Mouse (Mus musculus) forebrain, embryonic 16.5 days (tissue): ENCODE results near the gene Dot1l. TPM values are rescaled to one million over a fixed set of nuclear protein-coding genes. Genes with fewer than 3 reads are reported as not detected.

Source experiments
- ATAC-seq: fragments of 200-750 bp; cut with Nextera tagmentation; 2 replicates; pipeline ENCODE4 v1.8.0; 2017; ENCODE audit warnings: mild to moderate bottlenecking, moderate library complexity
- H3K27ac ChIP-seq: fragments of 300-500 bp; sonication (generic); 2 replicates; pipeline ENCODE4 v1.5.1; 2014; ENCODE audit warnings: low read length, control low read depth
- H3K27me3 ChIP-seq: fragments of 300-500 bp; sonication (generic); replicated peaks from 2 replicates; pipeline ENCODE4 v1.6.1; 2014; ENCODE audit warnings: low read length; ENCODE audit not compliant: control insufficient read depth, insufficient read depth
- H3K36me3 ChIP-seq: fragments of 300-500 bp; sonication (generic); 2 replicates; pipeline ENCODE4 v1.6.1; 2014; ENCODE audit not compliant: control insufficient read depth, insufficient read depth
- H3K4me1 ChIP-seq: fragments of 300-500 bp; sonication (generic); replicated peaks from 2 replicates; pipeline ENCODE4 v1.6.1; 2014; ENCODE audit warnings: low read length; ENCODE audit not compliant: control insufficient read depth, insufficient read depth
- H3K4me2 ChIP-seq: fragments of 300-500 bp; sonication (generic); 2 replicates; pipeline ENCODE4 v1.6.1; 2014; ENCODE audit warnings: mild to moderate bottlenecking, low read length, control low read depth
- H3K4me3 ChIP-seq: fragments of 300-500 bp; sonication (generic); replicated peaks from 2 replicates; pipeline ENCODE4 v1.5.1; 2014; ENCODE audit warnings: mild to moderate bottlenecking, low read length, control low read depth
- H3K9ac ChIP-seq: fragments of 300-500 bp; sonication (generic); replicated peaks from 2 replicates; pipeline ENCODE4 v1.6.1; 2014; ENCODE audit warnings: low read depth, low read length, control low read depth
- H3K9me3 ChIP-seq: fragments of 300-500 bp; sonication (generic); 2 replicates; pipeline ENCODE4 v1.6.1; 2016; ENCODE audit warnings: low read length; ENCODE audit not compliant: control insufficient read depth
- WGBS: fragments of 180-500 bp; shearing (Covaris S2); extraction: QIAGEN DNeasy Blood & Tissue Kit; methylation state at CpG from one replicate; pipeline ENCODE4 v1.1.7; 2014; 5-methylcytosine and 5-hydroxymethylcytosine counted together
- polyA plus RNA-seq: library from polyadenylated mRNA; unstranded; fragments of >200 nt; fragmentation: Nextera tagmentation; extraction: Ambion mirVana; gene quantifications from 2 replicates; pipeline ENCODE4 v1.2.1, GENCODE M21; 2015

The Dot1l gene
- polyA plus RNA-seq, 1 experiment from 2014 or later = 22.5 TPM

DNA sequence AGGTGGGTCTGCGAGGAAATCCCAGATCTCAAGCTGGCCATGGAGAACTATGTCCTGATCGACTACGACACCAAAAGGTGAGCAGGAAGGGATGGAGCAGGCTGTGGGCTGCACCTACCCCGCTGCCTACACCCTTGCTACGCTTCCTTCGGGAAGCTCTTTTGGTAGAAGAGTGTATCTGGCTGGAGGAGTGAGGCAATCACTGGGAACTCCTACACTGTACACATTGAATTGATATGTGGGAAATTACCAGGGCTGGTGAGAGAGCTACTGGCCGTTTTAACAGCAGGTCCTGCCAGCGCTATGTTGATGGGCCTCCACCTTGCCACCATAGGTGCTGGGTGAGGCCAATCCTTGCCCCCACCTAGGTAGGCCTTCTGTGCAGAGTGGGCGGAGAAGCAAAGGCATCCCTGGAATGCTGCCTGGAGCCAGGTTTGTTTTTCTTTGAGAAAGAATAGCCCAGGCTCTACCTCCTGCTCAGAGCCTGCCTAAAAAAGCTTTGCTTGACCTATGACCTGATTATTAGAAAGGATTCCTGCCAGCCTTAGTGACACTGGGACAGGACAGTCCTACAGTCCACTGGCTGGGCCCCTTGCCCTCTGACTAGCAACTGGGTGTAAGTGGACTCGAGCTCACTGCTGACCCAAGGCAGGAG is 11.3 kb downstream of the Dot1l start:
- H3K4me1 ChIP-seq = no peaks in the 10 kb centered on the region
- H3K4me2 ChIP-seq = no peak overlapping the region
- no peak for ATAC-seq
- 85% methylated on average over 10 of the region's 10 CpGs for WGBS
- H3K36me3 ChIP-seq = peaks cover 33% of the 10 kb centered on the region
- H3K4me3 ChIP-seq = no peak overlapping the region
- H3K27ac ChIP-seq = no peak overlapping the region
- H3K9ac ChIP-seq = no peak overlapping the region
- no peaks in the 10 kb centered on the region for H3K9me3 ChIP-seq
- no peaks in the 10 kb centered on the region for H3K27me3 ChIP-seq

DNA sequence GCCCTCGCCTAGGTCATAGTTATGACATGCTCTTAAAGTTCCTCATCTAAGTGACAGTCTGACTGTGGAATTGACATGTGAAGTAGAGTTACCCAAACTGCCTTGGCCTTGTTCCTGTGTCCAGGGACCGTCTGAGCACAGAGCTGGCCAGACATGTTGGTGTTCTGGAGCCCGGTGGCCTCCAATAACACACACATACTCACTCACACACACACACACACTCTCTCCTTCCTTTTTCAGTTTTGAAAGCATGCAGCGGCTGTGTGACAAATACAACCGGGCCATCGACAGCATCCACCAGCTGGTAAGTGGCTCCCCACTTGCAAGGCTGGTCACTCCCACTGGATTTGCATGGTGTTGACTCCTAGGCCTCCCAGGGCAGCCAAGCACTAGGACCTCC is 13.4 kb downstream of the Dot1l start:
- no peak overlapping the region for H3K4me3 ChIP-seq
- ATAC-seq = no peak
- 93% methylated on average over 6 of the region's 6 CpGs for WGBS
- no peaks in the 10 kb centered on the region for H3K4me1 ChIP-seq
- no peaks in the 10 kb centered on the region for H3K9me3 ChIP-seq
- H3K27me3 ChIP-seq = no peaks in the 10 kb centered on the region
- no peak overlapping the region for H3K27ac ChIP-seq
- no peak overlapping the region for H3K9ac ChIP-seq
- peaks cover 50% of the 10 kb centered on the region for H3K36me3 ChIP-seq
- no peak overlapping the region for H3K4me2 ChIP-seq

DNA sequence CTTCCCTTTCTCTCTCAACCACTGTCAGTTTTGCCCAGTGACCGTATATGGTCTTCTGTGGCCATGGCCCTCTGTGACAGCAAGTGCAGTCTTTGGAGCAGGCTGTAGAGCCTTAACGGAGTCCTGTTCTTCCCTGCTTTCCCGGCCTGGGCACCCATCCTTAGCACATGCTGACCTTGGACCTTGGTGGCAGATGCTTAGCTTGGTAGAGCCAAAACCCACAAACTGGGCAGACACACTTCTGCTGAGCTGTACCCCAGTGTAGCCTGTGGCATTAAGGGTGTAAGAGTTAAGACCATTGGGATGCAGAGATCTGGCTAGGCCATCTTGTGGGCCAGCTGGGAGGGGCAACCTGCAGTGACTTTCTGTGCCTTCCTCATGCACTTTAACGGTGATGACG is 18.8 kb downstream of the Dot1l start:
- Histone ChIP-seq H3K4me3 (no peak overlapping the region), H3K9ac (no peak overlapping the region), H3K27ac (peak overlapping the region; percentile 77), H3K4me1 (peaks cover 7% of the 10 kb centered on the region), H3K36me3 (peaks cover 47% of the 10 kb centered on the region), H3K9me3 (no peaks in the 10 kb centered on the region), H3K4me2 (no peak overlapping the region), H3K27me3 (no peaks in the 10 kb centered on the region)
- no peak for ATAC-seq
- 90% methylated on average over 5 of the region's 5 CpGs for WGBS

DNA sequence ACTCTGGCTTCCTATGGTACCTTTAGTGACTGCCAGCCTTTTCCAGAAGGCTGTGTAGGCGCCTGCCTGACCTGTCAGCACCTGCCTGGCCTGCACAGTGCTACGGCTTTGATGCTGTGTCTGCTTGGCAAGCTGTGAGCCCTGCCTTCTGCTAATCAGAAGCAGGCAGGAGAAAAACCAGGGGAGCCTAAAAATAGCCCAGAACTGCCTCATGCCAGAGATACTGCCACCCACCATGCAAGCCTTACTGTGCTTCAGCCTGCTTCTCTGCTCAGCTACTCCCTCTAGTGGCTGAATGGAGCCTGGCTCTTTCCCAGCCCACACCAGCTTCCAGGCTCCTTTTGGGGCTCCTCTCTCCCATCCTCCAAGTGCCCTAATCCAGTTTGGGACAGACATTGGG is 19.5 kb downstream of the Dot1l start:
- Histone ChIP-seq H3K4me3 (no peak overlapping the region), H3K36me3 (peaks cover 45% of the 10 kb centered on the region), H3K9ac (peak overlapping the region; percentile 14; the same call in 1 of the 2 replicates), H3K4me2 (no peak overlapping the region), H3K27me3 (no peaks in the 10 kb centered on the region), H3K4me1 (peaks cover 7% of the 10 kb centered on the region), H3K27ac (peak overlapping the region; percentile 77), H3K9me3 (no peaks in the 10 kb centered on the region)
- WGBS = 47% methylated on average over 2 of the region's 2 CpGs
- peak; percentile 89 for ATAC-seq

DNA sequence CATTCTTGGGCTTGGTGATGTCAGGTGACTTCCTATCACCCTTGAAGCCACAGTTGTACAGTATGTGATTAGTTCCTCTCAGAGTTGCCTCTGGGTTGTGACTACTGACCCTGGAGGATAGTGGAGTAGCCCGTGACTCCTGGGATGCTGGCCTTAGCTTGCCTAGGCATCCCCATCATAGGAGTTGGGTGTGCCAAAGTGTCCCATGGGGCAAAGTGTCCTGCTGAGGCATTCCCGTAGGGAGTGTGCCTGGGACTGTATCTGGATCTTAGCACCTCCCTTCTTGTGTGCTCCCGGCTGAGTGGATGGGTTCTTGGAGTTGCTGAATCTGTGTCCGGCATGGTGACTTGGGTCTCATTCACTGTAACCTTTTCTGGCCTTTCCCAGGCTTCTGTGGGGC is 20.0 kb downstream of the Dot1l start:
- Histone ChIP-seq H3K27ac (no peak overlapping the region), H3K9me3 (no peaks in the 10 kb centered on the region), H3K27me3 (no peaks in the 10 kb centered on the region), H3K4me2 (no peak overlapping the region), H3K4me3 (no peak overlapping the region), H3K4me1 (peaks cover 7% of the 10 kb centered on the region), H3K36me3 (peaks cover 45% of the 10 kb centered on the region), H3K9ac (no peak overlapping the region)
- ATAC-seq = 0 out of 2 replicates have a peak, but pooled peaks have one; percentile 16
- WGBS = 90% methylated on average over 4 of the region's 4 CpGs

DNA sequence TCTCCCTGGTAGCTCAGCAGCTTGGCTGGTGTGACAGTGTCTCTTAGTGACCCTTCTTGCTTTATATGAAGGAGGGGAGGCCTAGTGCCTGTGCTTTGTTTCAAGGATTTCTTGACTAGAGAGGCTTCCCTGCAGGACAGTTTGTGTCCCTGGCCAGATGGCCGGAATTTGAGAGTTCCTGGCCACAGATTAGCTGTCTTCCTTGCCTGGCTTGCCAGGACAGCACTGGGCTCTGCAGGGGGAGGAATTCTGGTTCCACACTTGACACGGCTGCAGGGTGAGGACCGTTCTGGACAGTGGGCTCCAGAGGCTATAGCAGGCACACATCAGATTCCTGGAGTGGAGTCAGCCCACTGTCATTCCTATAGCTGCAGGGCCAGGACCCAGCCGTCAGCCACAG is 20.7 kb downstream of the Dot1l start:
- Histone ChIP-seq H3K9me3 (no peaks in the 10 kb centered on the region), H3K4me1 (peaks cover 7% of the 10 kb centered on the region), H3K27ac (no peak overlapping the region), H3K36me3 (peaks cover 40% of the 10 kb centered on the region), H3K4me2 (no peak overlapping the region), H3K4me3 (no peak overlapping the region), H3K9ac (no peak overlapping the region), H3K27me3 (no peaks in the 10 kb centered on the region)
- no peak for ATAC-seq
- 93% methylated on average over 4 of the region's 4 CpGs for WGBS

DNA sequence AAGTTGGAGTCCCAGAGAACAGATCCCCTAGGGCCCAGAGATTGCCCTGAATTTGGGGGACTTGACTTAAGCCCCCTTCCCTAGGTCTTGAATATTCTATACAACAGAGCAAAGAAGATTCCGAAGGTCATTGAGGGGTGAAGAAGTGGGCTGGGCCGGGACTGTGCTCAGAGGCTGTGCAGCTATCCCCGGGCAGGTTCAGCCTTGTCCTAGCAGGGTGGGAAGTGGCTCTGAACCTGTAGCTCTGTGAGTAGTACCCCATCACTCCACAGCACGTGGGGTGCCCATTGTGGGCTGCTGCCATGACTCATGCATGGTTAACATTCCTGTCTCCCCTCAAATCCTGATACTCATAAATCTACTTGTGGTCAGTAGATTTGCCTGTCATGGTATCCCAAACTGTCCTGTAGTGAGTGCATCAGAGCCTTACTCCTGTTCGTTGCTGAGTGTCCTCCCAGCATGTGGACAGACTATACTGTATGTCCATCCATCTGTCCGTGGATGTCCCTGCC is 21.4 kb downstream of the Dot1l start:
- Histone ChIP-seq H3K9me3 (no peaks in the 10 kb centered on the region), H3K27me3 (no peaks in the 10 kb centered on the region), H3K4me3 (no peak overlapping the region), H3K4me1 (peaks cover 7% of the 10 kb centered on the region), H3K9ac (no peak overlapping the region), H3K36me3 (peaks cover 42% of the 10 kb centered on the region), H3K27ac (no peak overlapping the region), H3K4me2 (no peak overlapping the region)
- WGBS = 83% methylated on average over 6 of the region's 6 CpGs
- no peak for ATAC-seq

DNA sequence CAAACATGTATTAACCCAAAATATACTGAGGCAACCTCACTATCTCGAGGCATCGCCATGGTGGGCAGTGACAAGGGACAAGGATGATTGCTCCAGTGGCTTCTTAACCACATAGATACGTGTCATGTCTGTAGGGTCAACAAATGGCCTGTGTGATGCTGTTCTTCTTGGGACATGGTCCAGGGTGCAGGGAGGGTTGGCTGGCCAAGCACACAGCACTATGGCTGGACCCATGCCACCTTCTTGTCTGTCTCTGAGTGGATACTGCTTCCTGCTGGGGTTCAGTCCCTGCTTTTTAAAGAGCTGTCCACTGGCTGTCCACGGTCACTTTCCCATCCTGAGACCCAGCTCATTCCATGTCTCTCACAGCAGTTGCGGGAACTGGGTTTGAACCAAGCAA is 22.1 kb downstream of the Dot1l start:
- Histone ChIP-seq H3K36me3 (peaks cover 41% of the 10 kb centered on the region), H3K4me3 (no peak overlapping the region), H3K4me1 (peaks cover 7% of the 10 kb centered on the region), H3K27ac (no peak overlapping the region), H3K9ac (no peak overlapping the region), H3K9me3 (no peaks in the 10 kb centered on the region), H3K4me2 (no peak overlapping the region), H3K27me3 (no peaks in the 10 kb centered on the region)
- 95% methylated on average over 5 of the region's 5 CpGs for WGBS
- ATAC-seq = no peak

DNA sequence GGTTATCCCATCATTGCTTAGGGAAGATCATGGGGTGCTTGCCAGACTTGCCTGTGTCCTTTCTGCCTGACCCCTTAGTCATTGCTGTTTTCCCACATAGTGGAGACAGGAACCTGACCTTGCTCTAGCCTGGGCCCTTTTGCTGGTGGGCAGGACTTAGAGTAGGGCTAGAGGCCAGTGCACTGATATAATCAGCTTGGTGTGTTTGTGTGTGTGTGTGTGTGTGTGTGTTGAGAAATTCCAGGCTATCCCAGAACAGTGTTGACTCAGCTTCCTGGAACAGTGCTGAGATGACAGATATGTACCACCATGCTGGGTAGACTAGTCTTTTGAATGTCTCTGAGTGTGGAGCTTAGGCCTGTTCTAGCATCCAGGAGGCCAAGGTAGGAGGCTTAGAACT is 24.6 kb downstream of the Dot1l start:
- H3K4me3 ChIP-seq = no peak overlapping the region

DNA sequence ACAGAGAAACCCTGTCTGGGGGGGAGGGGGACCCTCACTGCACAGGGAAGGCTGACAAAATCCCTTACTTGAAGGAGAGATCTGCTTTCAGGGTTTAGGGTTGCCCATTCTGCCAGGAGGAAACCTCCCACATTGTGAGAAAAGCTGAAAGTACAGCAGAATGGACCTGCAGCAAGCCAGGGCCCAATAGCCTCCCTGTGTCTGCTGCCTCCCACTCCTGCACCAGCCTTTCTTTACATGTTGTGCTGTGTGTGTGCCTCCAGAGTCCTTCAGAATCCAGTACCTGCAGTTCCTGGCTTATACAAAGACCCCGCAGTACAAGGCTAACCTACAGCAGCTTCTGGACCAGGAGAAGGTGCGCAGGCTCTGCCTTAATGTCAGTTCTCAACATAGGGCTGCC is 29.3 kb downstream of the Dot1l start:
- no peaks in the 10 kb centered on the region for H3K27me3 ChIP-seq
- H3K4me2 ChIP-seq = no peak overlapping the region
- no peak overlapping the region for H3K4me3 ChIP-seq
- no peak overlapping the region for H3K9ac ChIP-seq
- no peak overlapping the region for H3K27ac ChIP-seq
- no peak for ATAC-seq
- no peaks in the 10 kb centered on the region for H3K4me1 ChIP-seq
- peaks cover 66% of the 10 kb centered on the region for H3K36me3 ChIP-seq
- H3K9me3 ChIP-seq = no peaks in the 10 kb centered on the region
- WGBS = 96% methylated on average over 2 of the region's 2 CpGs

More for the DNA sequence above, 24.6 kb downstream of the Dot1l start:
- peaks cover 50% of the 10 kb centered on the region for H3K36me3 ChIP-seq
- no peak for ATAC-seq
- no peaks in the 10 kb centered on the region for H3K27me3 ChIP-seq
- H3K4me2 ChIP-seq = no peak overlapping the region
- no peaks in the 10 kb centered on the region for H3K9me3 ChIP-seq
- H3K27ac ChIP-seq = no peak overlapping the region
- H3K9ac ChIP-seq = no peak overlapping the region
- H3K4me1 ChIP-seq = no peaks in the 10 kb centered on the region; the same call in 1 of the 2 replicates
